Mouse (Mus musculus): ENCODE results near the gene Greb1. TPM values are rescaled to one million over a fixed set of nuclear protein-coding genes. Genes with fewer than 3 reads are reported as not detected.

Gene Greb1
- polyA plus RNA-seq, 1 experiment from 2014 or later = 0.92 TPM

- no peak overlapping the region for H3K9ac ChIP-seq (ENCODE audit: low read depth, low read length)
- ATAC-seq (ENCODE audit: low read depth) = no peak
- no peaks in the 10 kb centered on the region; the same call in 1 of the 2 replicates for H3K4me1 ChIP-seq (ENCODE audit: control insufficient read depth, low read depth, low read length)
- no peaks in the 10 kb centered on the region for H3K36me3 ChIP-seq (ENCODE audit: control insufficient read depth, insufficient read depth)
- H3K9me3 ChIP-seq (replicated peaks; ENCODE audit: control insufficient read depth, low read length) = no peaks in the 10 kb centered on the region
- no peaks in the 10 kb centered on the region for H3K27me3 ChIP-seq (ENCODE audit: control insufficient read depth, insufficient read depth, low read depth, low read length)
- 58% methylated on average over 5 of the region's 5 CpGs for WGBS (ENCODE audit: insufficient replicate concordance)
- no peak overlapping the region for H3K4me3 ChIP-seq (ENCODE audit: low read depth, low read length)
- H3K27ac ChIP-seq (ENCODE audit: low read length) = no peak overlapping the region
- no peak overlapping the region for H3K4me2 ChIP-seq (ENCODE audit: low read depth, low read length)
Observed at GRCm38 (mm10) chr12:16778523-16778922, 22.2 kb downstream of the Greb1 start.

GRCm38 (mm10) chr12:16775351-16775750, 25.3 kb downstream of the Greb1 start:
- Histone ChIP-seq H3K9ac (ENCODE audit: low read depth, low read length) (no peak overlapping the region), H3K4me1 (ENCODE audit: control insufficient read depth, low read depth, low read length) (no peaks in the 10 kb centered on the region), H3K4me3 (ENCODE audit: low read depth, low read length) (no peak overlapping the region), H3K9me3 (replicated peaks; ENCODE audit: control insufficient read depth, low read length) (no peaks in the 10 kb centered on the region), H3K27ac (ENCODE audit: low read length) (no peak overlapping the region), H3K27me3 (ENCODE audit: control insufficient read depth, insufficient read depth, low read depth, low read length) (no peaks in the 10 kb centered on the region), H3K36me3 (ENCODE audit: control insufficient read depth, insufficient read depth) (no peaks in the 10 kb centered on the region), H3K4me2 (ENCODE audit: low read depth, low read length) (no peak overlapping the region)
- 44% methylated on average over 3 of the region's 3 CpGs for WGBS (ENCODE audit: insufficient replicate concordance)
- ATAC-seq (ENCODE audit: low read depth) = no peak

DNA sequence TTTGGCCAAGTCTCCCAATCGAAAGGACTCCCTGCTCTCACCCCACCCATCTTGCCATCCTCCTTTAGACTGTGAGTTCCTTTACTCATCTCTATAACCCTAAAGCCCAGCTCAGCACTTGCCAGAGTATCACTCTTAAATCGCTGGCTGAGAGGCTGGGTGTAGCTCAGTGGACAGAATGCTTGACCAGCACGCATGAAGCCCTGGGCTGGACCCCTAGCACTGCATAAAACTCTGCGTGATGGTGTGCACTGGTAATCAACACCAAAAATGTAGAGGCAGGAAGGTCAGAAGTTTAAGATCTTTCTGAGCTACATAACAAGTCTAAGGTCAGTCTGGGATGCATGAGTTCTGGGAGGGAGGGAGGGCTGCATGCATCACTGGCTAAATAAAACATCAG, 26.1 kb downstream of the Greb1 start:
- no peak for ATAC-seq (ENCODE audit: low read depth)
- no peak overlapping the region for H3K9ac ChIP-seq (ENCODE audit: low read depth, low read length)
- no peaks in the 10 kb centered on the region for H3K9me3 ChIP-seq (replicated peaks; ENCODE audit: control insufficient read depth, low read length)
- no peak overlapping the region for H3K4me2 ChIP-seq (ENCODE audit: low read depth, low read length)
- no peak overlapping the region for H3K27ac ChIP-seq (ENCODE audit: low read length)
- 68% methylated on average over 4 of the region's 4 CpGs for WGBS (ENCODE audit: insufficient replicate concordance)
- H3K4me1 ChIP-seq (ENCODE audit: control insufficient read depth, low read depth, low read length) = no peaks in the 10 kb centered on the region
- H3K4me3 ChIP-seq (ENCODE audit: low read depth, low read length) = no peak overlapping the region
- H3K27me3 ChIP-seq (ENCODE audit: control insufficient read depth, insufficient read depth, low read depth, low read length) = no peaks in the 10 kb centered on the region
- H3K36me3 ChIP-seq (ENCODE audit: control insufficient read depth, insufficient read depth) = no peaks in the 10 kb centered on the region

DNA sequence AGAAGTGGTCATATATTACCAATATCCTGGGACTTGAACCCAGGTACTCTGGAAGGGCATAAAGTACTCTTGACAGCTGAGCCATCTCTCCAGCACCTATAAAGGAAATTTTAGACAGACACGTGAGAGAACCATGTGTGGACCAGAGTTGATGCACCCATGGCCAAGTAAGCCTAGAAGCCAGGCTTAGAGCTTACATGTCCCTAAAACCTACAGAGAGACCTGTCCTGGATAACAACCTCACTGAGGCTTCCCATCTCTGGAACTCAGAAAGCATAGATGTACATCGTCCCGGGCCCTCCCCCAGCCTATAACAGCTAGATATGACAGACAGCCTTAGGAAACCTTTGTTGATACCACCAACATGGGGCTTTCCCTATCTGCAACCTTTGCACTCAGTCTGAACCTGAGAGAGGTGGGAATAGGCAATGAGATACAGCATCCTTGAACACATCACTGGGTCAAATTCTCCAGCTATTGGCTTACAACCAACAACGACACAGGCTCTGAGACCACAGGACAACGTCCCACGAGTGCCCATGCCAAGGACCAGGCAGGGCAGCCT, 31.0 kb downstream of the Greb1 start:
- 53% methylated on average over 6 of the region's 6 CpGs for WGBS (ENCODE audit: insufficient replicate concordance)

GRCm38 (mm10) chr12:16768711-16769110, 32.0 kb downstream of the Greb1 start:
- 44% methylated on average over 2 of the region's 2 CpGs for WGBS (ENCODE audit: insufficient replicate concordance)
- no peak for ATAC-seq (ENCODE audit: low read depth)
- no peak overlapping the region for H3K27ac ChIP-seq (ENCODE audit: low read length)

More for the DNA sequence above, 31.0 kb downstream of the Greb1 start:
- Histone ChIP-seq H3K27ac (ENCODE audit: low read length) (no peak overlapping the region), H3K4me1 (ENCODE audit: control insufficient read depth, low read depth, low read length) (no peaks in the 10 kb centered on the region; the same call in 1 of the 2 replicates), H3K9ac (ENCODE audit: low read depth, low read length) (no peak overlapping the region), H3K27me3 (ENCODE audit: control insufficient read depth, insufficient read depth, low read depth, low read length) (no peaks in the 10 kb centered on the region), H3K4me3 (ENCODE audit: low read depth, low read length) (no peak overlapping the region), H3K9me3 (replicated peaks; ENCODE audit: control insufficient read depth, low read length) (no peaks in the 10 kb centered on the region), H3K36me3 (ENCODE audit: control insufficient read depth, insufficient read depth) (no peaks in the 10 kb centered on the region), H3K4me2 (ENCODE audit: low read depth, low read length) (no peak overlapping the region)
- ATAC-seq (ENCODE audit: low read depth) = no peak

DNA sequence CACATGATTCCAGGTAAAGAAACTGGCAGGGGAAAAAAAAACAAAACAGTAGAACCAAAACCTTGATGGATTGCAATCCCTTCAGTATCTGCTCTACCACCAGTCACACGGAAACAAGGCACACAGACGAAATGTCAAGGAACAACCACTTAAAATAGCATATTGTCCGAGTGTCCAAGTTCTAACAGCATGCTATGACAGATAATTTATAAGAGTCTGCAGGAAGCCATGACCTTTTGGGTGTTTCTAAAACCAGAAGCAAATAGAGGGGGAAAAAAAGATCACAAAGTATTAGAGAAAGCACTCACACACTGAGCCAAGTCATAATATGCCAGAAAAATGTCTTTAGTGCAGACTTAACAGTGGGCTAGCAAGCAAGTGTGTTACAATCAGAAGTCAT, 32.4 kb downstream of the Greb1 start:
- WGBS (ENCODE audit: insufficient replicate concordance) = 46% methylated on average over 3 of the region's 3 CpGs
- Histone ChIP-seq H3K4me1 (ENCODE audit: control insufficient read depth, low read depth, low read length) (no peaks in the 10 kb centered on the region; the same call in 1 of the 2 replicates), H3K4me2 (ENCODE audit: low read depth, low read length) (no peak overlapping the region), H3K9ac (ENCODE audit: low read depth, low read length) (no peak overlapping the region), H3K27me3 (ENCODE audit: control insufficient read depth, insufficient read depth, low read depth, low read length) (no peaks in the 10 kb centered on the region), H3K4me3 (ENCODE audit: low read depth, low read length) (no peak overlapping the region), H3K27ac (ENCODE audit: low read length) (no peak overlapping the region), H3K9me3 (replicated peaks; ENCODE audit: control insufficient read depth, low read length) (no peaks in the 10 kb centered on the region), H3K36me3 (ENCODE audit: control insufficient read depth, insufficient read depth) (no peaks in the 10 kb centered on the region)
- ATAC-seq (ENCODE audit: low read depth) = no peak

More at GRCm38 (mm10) chr12:16768711-16769110, 32.0 kb downstream of the Greb1 start:
- Histone ChIP-seq H3K9ac (ENCODE audit: low read depth, low read length) (no peak overlapping the region), H3K9me3 (replicated peaks; ENCODE audit: control insufficient read depth, low read length) (no peaks in the 10 kb centered on the region), H3K4me1 (ENCODE audit: control insufficient read depth, low read depth, low read length) (no peaks in the 10 kb centered on the region; the same call in 1 of the 2 replicates), H3K4me2 (ENCODE audit: low read depth, low read length) (no peak overlapping the region), H3K4me3 (ENCODE audit: low read depth, low read length) (no peak overlapping the region), H3K27me3 (ENCODE audit: control insufficient read depth, insufficient read depth, low read depth, low read length) (no peaks in the 10 kb centered on the region), H3K36me3 (ENCODE audit: control insufficient read depth, insufficient read depth) (no peaks in the 10 kb centered on the region)

GRCm38 (mm10) chr12:16764776-16765445, 35.8 kb downstream of the Greb1 start:
- Histone ChIP-seq H3K4me1 (ENCODE audit: control insufficient read depth, low read depth, low read length) (no peaks in the 10 kb centered on the region; the same call in 1 of the 2 replicates), H3K36me3 (ENCODE audit: control insufficient read depth, insufficient read depth) (no peaks in the 10 kb centered on the region), H3K27me3 (ENCODE audit: control insufficient read depth, insufficient read depth, low read depth, low read length) (no peaks in the 10 kb centered on the region), H3K4me3 (ENCODE audit: low read depth, low read length) (no peak overlapping the region), H3K4me2 (ENCODE audit: low read depth, low read length) (no peak overlapping the region), H3K27ac (ENCODE audit: low read length) (no peak overlapping the region), H3K9ac (ENCODE audit: low read depth, low read length) (no peak overlapping the region), H3K9me3 (replicated peaks; ENCODE audit: control insufficient read depth, low read length) (no peaks in the 10 kb centered on the region)
- 59% methylated on average over 12 of the region's 12 CpGs for whole genome bisulfite sequencing (ENCODE audit: insufficient replicate concordance)
- ATAC-seq (ENCODE audit: low read depth) = no peak

GRCm38 (mm10) chr12:16763649-16764422, 36.9 kb downstream of the Greb1 start:
- ATAC-seq (ENCODE audit: low read depth) = no peak
- H3K27ac ChIP-seq (ENCODE audit: low read length) = no peak overlapping the region
- H3K9me3 ChIP-seq (replicated peaks; ENCODE audit: control insufficient read depth, low read length) = no peaks in the 10 kb centered on the region
- H3K4me3 ChIP-seq (ENCODE audit: low read depth, low read length) = no peak overlapping the region
- no peaks in the 10 kb centered on the region; the same call in 1 of the 2 replicates for H3K4me1 ChIP-seq (ENCODE audit: control insufficient read depth, low read depth, low read length)
- no peak overlapping the region for H3K4me2 ChIP-seq (ENCODE audit: low read depth, low read length)
- 62% methylated on average over 4 of the region's 4 CpGs for WGBS (ENCODE audit: insufficient replicate concordance)
- H3K9ac ChIP-seq (ENCODE audit: low read depth, low read length) = no peak overlapping the region
- H3K36me3 ChIP-seq (ENCODE audit: control insufficient read depth, insufficient read depth) = no peaks in the 10 kb centered on the region
- no peaks in the 10 kb centered on the region for H3K27me3 ChIP-seq (ENCODE audit: control insufficient read depth, insufficient read depth, low read depth, low read length)

DNA sequence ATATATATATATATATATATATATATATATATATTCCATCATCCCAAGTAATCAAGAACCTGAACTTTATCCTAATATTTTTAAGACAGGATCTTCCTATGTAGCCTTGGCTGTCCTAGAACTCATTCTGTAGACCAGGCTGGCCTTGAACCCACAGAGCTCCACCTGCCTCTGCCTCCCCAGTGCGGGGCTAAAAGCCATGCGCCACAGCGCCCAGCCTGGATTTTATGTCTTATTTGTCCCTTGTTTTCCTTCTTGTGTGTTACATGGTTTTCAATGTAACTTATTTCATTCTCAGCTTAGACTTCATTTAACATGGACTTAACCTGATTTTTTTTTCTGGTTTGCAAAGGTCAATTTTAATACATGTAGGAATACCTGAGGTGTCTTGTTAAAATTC, 39.2 kb downstream of the Greb1 start:
- Histone ChIP-seq H3K9ac (ENCODE audit: low read depth, low read length) (no peak overlapping the region), H3K9me3 (replicated peaks; ENCODE audit: control insufficient read depth, low read length) (no peaks in the 10 kb centered on the region), H3K36me3 (ENCODE audit: control insufficient read depth, insufficient read depth) (no peaks in the 10 kb centered on the region), H3K27me3 (ENCODE audit: control insufficient read depth, insufficient read depth, low read depth, low read length) (no peaks in the 10 kb centered on the region), H3K27ac (ENCODE audit: low read length) (no peak overlapping the region), H3K4me2 (ENCODE audit: low read depth, low read length) (no peak overlapping the region), H3K4me1 (ENCODE audit: control insufficient read depth, low read depth, low read length) (no peaks in the 10 kb centered on the region), H3K4me3 (ENCODE audit: low read depth, low read length) (no peak overlapping the region)
- 78% methylated on average over 3 of the region's 3 CpGs for WGBS (ENCODE audit: insufficient replicate concordance)
- ATAC-seq (ENCODE audit: low read depth) = no peak
